Comparison of ENCODE assay signal across 8 mouse cellular contexts in genomic region chr11:23067395-23068136, GRCm38 (mm10).
DNase-seq lines count a peak whose midpoint lies in the region; ATAC-seq and TF ChIP-seq lines count a peak whose summit lies in the region.

No protein-coding gene starts in this region.

- peak; percentile 9; the same call in 1 of the 2 replicates for TF ChIP-seq CTCF in bone marrow, adult 2 months (IDR thresholded peaks at IDR 0.05; ENCODE audit: control insufficient read depth, insufficient read depth, low read length)

- peak overlapping the region; percentile 32; the same call in 1 of the 2 replicates for H3K27ac ChIP-seq in bone marrow, adult 2 months (ENCODE audit: control insufficient read depth, insufficient read depth, low read depth, low read length, poor library complexity)
- H3K27ac ChIP-seq in embryonic facial prominence, embryonic 15.5 days (replicated peaks), result peak overlapping the region; percentile 79
- H3K27ac ChIP-seq in kidney, embryonic 14.5 days (ENCODE audit: low read depth, low read length), result peak overlapping the region; percentile 10; the same call in 1 of the 2 replicates
- peak overlapping the region; percentile 76 for H3K27ac ChIP-seq in limb, embryonic 15.5 days

- peak overlapping the region; percentile 81 for H3K4me2 ChIP-seq in embryonic facial prominence, embryonic 15.5 days (replicated peaks)
- peak overlapping the region; percentile 49 for H3K4me2 ChIP-seq in kidney, embryonic 14.5 days (replicated peaks; ENCODE audit: low read depth, low read length)
- H3K4me2 ChIP-seq in limb, embryonic 15.5 days, result peak overlapping the region; percentile 81

- ATAC-seq in embryonic facial prominence, embryonic 15.5 days (ENCODE audit: insufficient number of reproducible peaks, low FRiP score, low TSS enrichment, low read depth), result peak; percentile 99
- peak; percentile 100 for ATAC-seq in kidney, embryonic 14.5 days (ENCODE audit: low FRiP score, low TSS enrichment)
- ATAC-seq in limb, embryonic 15.5 days (ENCODE audit: insufficient number of reproducible peaks, low FRiP score, low TSS enrichment, low read depth), result peak; percentile 99

- H3K9ac ChIP-seq in embryonic facial prominence, embryonic 15.5 days, result peak overlapping the region; percentile 75
- H3K9ac ChIP-seq in kidney, embryonic 14.5 days (ENCODE audit: low read depth, low read length), result peak overlapping the region; percentile 65
- peak overlapping the region; percentile 76 for H3K9ac ChIP-seq in limb, embryonic 15.5 days

- DNase-seq in 416B (ENCODE audit: low read depth), result peak; percentile 85
- peak; percentile 88 to 89 for DNase-seq in heart, adult 9 months (ENCODE audit: low spot score in 2 of 2)
- peak; percentile 34 to 56 for DNase-seq in monocyte, adult 2 months (ENCODE audit: low read depth in 1 of 2, low spot score in 2 of 2)
- peak; percentile 78 to 82 for DNase-seq in spleen, postnatal 36 days (ENCODE audit: low spot score in 2 of 2)

- TF ChIP-seq POLR2A in bone marrow, adult 2 months (IDR thresholded peaks at IDR 0.05; ENCODE audit: borderline replicate concordance, control insufficient read depth, low read depth, low read length), result peak; percentile 89; the same call in 1 of the 2 replicates

- no peaks in the 10 kb centered on the region; the same call in 1 of the 2 replicates for H3K4me1 ChIP-seq in bone marrow, adult 2 months (ENCODE audit: control insufficient read depth, insufficient read depth, low read length)
- H3K4me1 ChIP-seq in embryonic facial prominence, embryonic 15.5 days, result no peaks in the 10 kb centered on the region
- H3K4me1 ChIP-seq in kidney, embryonic 14.5 days (ENCODE audit: control insufficient read depth, insufficient read depth, low read length), result no peaks in the 10 kb centered on the region
- H3K4me1 ChIP-seq in limb, embryonic 15.5 days, result peaks cover 4% of the 10 kb centered on the region; the same call in 1 of the 2 replicates

- WGBS in bone marrow, adult 2 months, result 1% methylated on average over 49 of the region's 49 CpGs
- under 1% methylated on average over 49 of the region's 49 CpGs for WGBS in embryonic facial prominence, embryonic 15.5 days
- under 1% methylated on average over 49 of the region's 49 CpGs for WGBS in kidney, embryonic 14.5 days
- 1% methylated on average over 49 of the region's 49 CpGs for WGBS in limb, embryonic 15.5 days

- no peaks in the 10 kb centered on the region for H3K9me3 ChIP-seq in embryonic facial prominence, embryonic 15.5 days (replicated peaks)
- no peaks in the 10 kb centered on the region for H3K9me3 ChIP-seq in kidney, embryonic 14.5 days (ENCODE audit: control insufficient read depth, low read length)
- H3K9me3 ChIP-seq in limb, embryonic 15.5 days, result no peaks in the 10 kb centered on the region

- no peaks in the 10 kb centered on the region for H3K36me3 ChIP-seq in embryonic facial prominence, embryonic 15.5 days
- H3K36me3 ChIP-seq in kidney, embryonic 14.5 days (ENCODE audit: control insufficient read depth, insufficient read depth, low read length), result no peaks in the 10 kb centered on the region
- no peaks in the 10 kb centered on the region for H3K36me3 ChIP-seq in limb, embryonic 15.5 days

- no peaks in the 10 kb centered on the region for H3K27me3 ChIP-seq in embryonic facial prominence, embryonic 15.5 days
- no peaks in the 10 kb centered on the region for H3K27me3 ChIP-seq in kidney, embryonic 14.5 days (ENCODE audit: control insufficient read depth, insufficient read depth, low read length)
- H3K27me3 ChIP-seq in limb, embryonic 15.5 days, result no peaks in the 10 kb centered on the region

- peak overlapping the region; percentile 85 for H3K4me3 ChIP-seq in bone marrow, adult 2 months (replicated peaks; ENCODE audit: control insufficient read depth, low read depth, low read length)
- H3K4me3 ChIP-seq in embryonic facial prominence, embryonic 15.5 days (replicated peaks), result peak overlapping the region; percentile 69
- peak overlapping the region; percentile 54 for H3K4me3 ChIP-seq in kidney, embryonic 14.5 days (ENCODE audit: low read length)
- peak overlapping the region; percentile 69 for H3K4me3 ChIP-seq in limb, embryonic 15.5 days

Comparison
In these comparisons a context has a peak if more than half of its experiments do, and no peak if none do; other contexts are left out.
1. Peak in every context shown above with its lines: DNase-seq, ATAC-seq, H3K4me3 ChIP-seq and H3K27ac ChIP-seq.
2. H3K27ac ChIP-seq: peak in every context shown above with its lines; median percentile 79 in embryonic facial prominence, embryonic 15.5 days; 76 in limb, embryonic 15.5 days; 32 in bone marrow, adult 2 months; 10 in kidney, embryonic 14.5 days.